Mouse (Mus musculus) embryonic facial prominence, embryonic 13.5 days (tissue): ENCODE measurements around the gene Eci3. TPM values are rescaled to one million over a fixed set of nuclear protein-coding genes. Genes with fewer than 3 reads are reported as not detected.
"Not testable (repeated sequence)": the region's sequence is repeated elsewhere in the genome, so short reads cannot be mapped to it uniquely, and the experiment has no call there.

Experiments used
- ATAC-seq: fragments of 200-750 bp; cut with Nextera tagmentation; 2 replicates; pipeline ENCODE4 v1.8.0; 2017; ENCODE audit warnings: low read depth; ENCODE audit not compliant: insufficient number of reproducible peaks, insufficient read depth, low FRiP score, low TSS enrichment
- H3K27ac ChIP-seq: fragments of 300-500 bp; sonication (generic); 2 replicates; pipeline ENCODE4 v1.5.1; 2015; ENCODE audit warnings: moderate library complexity, mild to moderate bottlenecking, inconsistent platforms
- H3K27me3 ChIP-seq: fragments of 300-500 bp; sonication (generic); 2 replicates; pipeline ENCODE4 v1.6.1; 2015; ENCODE audit warnings: mild to moderate bottlenecking, inconsistent platforms
- H3K36me3 ChIP-seq: fragments of 300-500 bp; sonication (generic); 2 replicates; pipeline ENCODE4 v1.6.1; 2015; ENCODE audit warnings: mild to moderate bottlenecking, inconsistent platforms
- H3K4me1 ChIP-seq: fragments of 300-500 bp; sonication (generic); 2 replicates; pipeline ENCODE4 v1.6.1; 2015; ENCODE audit warnings: inconsistent platforms
- H3K4me2 ChIP-seq: fragments of 300-500 bp; sonication (generic); 2 replicates; pipeline ENCODE4 v1.6.1; 2015; ENCODE audit warnings: moderate library complexity, mild to moderate bottlenecking, inconsistent platforms
- H3K4me3 ChIP-seq: fragments of 300-500 bp; sonication (generic); 2 replicates; pipeline ENCODE4 v1.5.1; 2015; ENCODE audit warnings: mild to moderate bottlenecking, inconsistent platforms
- H3K9ac ChIP-seq: fragments of 300-500 bp; sonication (generic); 2 replicates; pipeline ENCODE4 v1.6.1; 2015; ENCODE audit warnings: mild to moderate bottlenecking, inconsistent platforms
- H3K9me3 ChIP-seq: fragments of 300-500 bp; sonication (generic); 2 replicates; pipeline ENCODE4 v1.6.1; 2016; ENCODE audit warnings: inconsistent platforms
- WGBS: fragments of 180-500 bp; shearing (Covaris S2); methylation state at CpG from one replicate; pipeline ENCODE4 v1.1.7; 2015; ENCODE audit warnings: mixed read lengths; 5-methylcytosine and 5-hydroxymethylcytosine counted together
- polyA plus RNA-seq: library from polyadenylated mRNA; unstranded; fragments of >200 nt; fragmentation: Nextera tagmentation; extraction: Ambion mirVana; gene quantifications from 2 replicates; pipeline ENCODE4 v1.2.1, GENCODE M21; 2015

Gene Eci3
- polyA plus RNA-seq, 1 experiment from 2014 or later = 1.00 TPM

GRCm38 (mm10) chr13:34973149-34973548 lies 9.5 kb upstream of the Eci3 start:
- H3K27ac ChIP-seq = no peak overlapping the region
- WGBS = 20% methylated on average over 1 of the region's 1 CpGs

GRCm38 (mm10) chr13:34972456-34972855 lies 8.8 kb upstream of the Eci3 start:
- H3K9me3 ChIP-seq, H3K27me3 ChIP-seq, H3K4me1 ChIP-seq, H3K4me3 ChIP-seq, H3K9ac ChIP-seq, ATAC-seq, H3K27ac ChIP-seq, H3K4me2 ChIP-seq: not testable (repeated sequence)
- H3K36me3 ChIP-seq = peaks cover 13% of the 10 kb centered on the region

More at GRCm38 (mm10) chr13:34973149-34973548, 9.5 kb upstream of the Eci3 start:
- no peak overlapping the region for H3K4me3 ChIP-seq
- H3K9me3 ChIP-seq = no peaks in the 10 kb centered on the region
- no peak for ATAC-seq
- H3K27me3 ChIP-seq = no peaks in the 10 kb centered on the region
- no peak overlapping the region for H3K9ac ChIP-seq
- no peaks in the 10 kb centered on the region for H3K4me1 ChIP-seq
- H3K36me3 ChIP-seq = peaks cover 20% of the 10 kb centered on the region
- H3K4me2 ChIP-seq = no peak overlapping the region

GRCm38 (mm10) chr13:34965647-34966046 lies 2.0 kb upstream of the Eci3 start:
- H3K9ac ChIP-seq, ATAC-seq, H3K4me2 ChIP-seq, H3K27ac ChIP-seq, H3K9me3 ChIP-seq, H3K4me3 ChIP-seq, H3K36me3 ChIP-seq: not testable (repeated sequence)
- WGBS = 76% methylated on average over 9 of the region's 9 CpGs
- Histone ChIP-seq H3K4me1 (peaks cover 11% of the 10 kb centered on the region), H3K27me3 (peaks cover 32% of the 10 kb centered on the region)

GRCm38 (mm10) chr13:34964866-34965265 lies 1.3 kb upstream of the Eci3 start:
- Histone ChIP-seq H3K4me3 (peak overlapping the region; percentile 51), H3K4me1 (peaks cover 11% of the 10 kb centered on the region), H3K4me2 (peak overlapping the region; percentile 76), H3K9ac (no peak overlapping the region), H3K36me3 (no peaks in the 10 kb centered on the region), H3K27ac (no peak overlapping the region), H3K9me3 (no peaks in the 10 kb centered on the region), H3K27me3 (peaks cover 32% of the 10 kb centered on the region)
- WGBS = 13% methylated on average over 5 of the region's 5 CpGs
- no peak for ATAC-seq

GRCm38 (mm10) chr13:34964419-34964818 lies 809 bp upstream of the Eci3 start:
- Histone ChIP-seq H3K9ac (peak overlapping the region; percentile 67), H3K4me3 (peak overlapping the region; percentile 51), H3K27ac (no peak overlapping the region), H3K36me3 (no peaks in the 10 kb centered on the region), H3K4me1 (peaks cover 11% of the 10 kb centered on the region), H3K27me3 (peaks cover 32% of the 10 kb centered on the region), H3K9me3 (no peaks in the 10 kb centered on the region), H3K4me2 (peak overlapping the region; percentile 76)
- WGBS = 5% methylated on average over 14 of the region's 14 CpGs
- ATAC-seq = no peak

- Histone ChIP-seq H3K4me2 (no peak overlapping the region), H3K9me3 (no peaks in the 10 kb centered on the region; the same call in 1 of the 2 replicates), H3K27me3 (peaks cover 29% of the 10 kb centered on the region), H3K4me3 (no peak overlapping the region), H3K4me1 (peaks cover 11% of the 10 kb centered on the region), H3K27ac (no peak overlapping the region), H3K9ac (no peak overlapping the region), H3K36me3 (no peaks in the 10 kb centered on the region)
- ATAC-seq = no peak
- 80% methylated on average over 4 of the region's 4 CpGs for WGBS
These were observed 2.4 kb downstream of the Eci3 start for GRCm38 (mm10) chr13:34960996-34961770.

GRCm38 (mm10) chr13:34958158-34958557 lies 5.5 kb downstream of the Eci3 start:
- not testable (repeated sequence) for H3K9ac ChIP-seq, H3K9me3 ChIP-seq, ATAC-seq, H3K4me3 ChIP-seq, H3K27me3 ChIP-seq, H3K36me3 ChIP-seq, H3K4me2 ChIP-seq, H3K4me1 ChIP-seq, H3K27ac ChIP-seq
- WGBS = 88% methylated on average over 3 of the region's 3 CpGs

- Histone ChIP-seq H3K9me3 (no peaks in the 10 kb centered on the region; the same call in 1 of the 2 replicates), H3K4me1 (no peaks in the 10 kb centered on the region), H3K27me3 (no peaks in the 10 kb centered on the region), H3K9ac (no peak overlapping the region), H3K27ac (no peak overlapping the region), H3K36me3 (no peaks in the 10 kb centered on the region), H3K4me2 (no peak overlapping the region), H3K4me3 (no peak overlapping the region)
- WGBS = 84% methylated on average over 4 of the region's 4 CpGs
- no peak for ATAC-seq
These were observed 6.7 kb downstream of the Eci3 start for GRCm38 (mm10) chr13:34956901-34957300.

- H3K9ac ChIP-seq, H3K9me3 ChIP-seq, H3K36me3 ChIP-seq, H3K27ac ChIP-seq, H3K4me3 ChIP-seq, ATAC-seq, H3K27me3 ChIP-seq, H3K4me1 ChIP-seq, H3K4me2 ChIP-seq: not testable (repeated sequence)
- WGBS = 93% methylated on average over 2 of the region's 2 CpGs
These were observed 12.2 kb downstream of the Eci3 start for GRCm38 (mm10) chr13:34951437-34951836.

- H3K9ac ChIP-seq = no peak overlapping the region
- H3K27ac ChIP-seq = no peak overlapping the region
- H3K4me2 ChIP-seq = no peak overlapping the region
- H3K36me3 ChIP-seq = no peaks in the 10 kb centered on the region
- H3K4me1 ChIP-seq = no peaks in the 10 kb centered on the region
- no peaks in the 10 kb centered on the region for H3K27me3 ChIP-seq
- no peak overlapping the region for H3K4me3 ChIP-seq
- H3K9me3 ChIP-seq = no peaks in the 10 kb centered on the region
- ATAC-seq = no peak
These were observed 21.2 kb downstream of the Eci3 start for GRCm38 (mm10) chr13:34942370-34942769.

GRCm38 (mm10) chr13:34934931-34935644 lies 28.5 kb downstream of the Eci3 start:
- WGBS = 49% methylated on average over 10 of the region's 10 CpGs
- Histone ChIP-seq H3K4me1 (no peaks in the 10 kb centered on the region; the same call in 1 of the 2 replicates), H3K36me3 (no peaks in the 10 kb centered on the region), H3K27ac (no peak overlapping the region), H3K4me2 (no peak overlapping the region), H3K4me3 (no peak overlapping the region), H3K9me3 (no peaks in the 10 kb centered on the region), H3K9ac (no peak overlapping the region), H3K27me3 (no peaks in the 10 kb centered on the region)
- no peak for ATAC-seq

GRCm38 (mm10) chr13:34924210-34924609 lies 39.4 kb downstream of the Eci3 start, which contains the start of the genes Fam217a and 4933417A18Rik:
Fam217a (minus strand) TSS chr13:34924310.
4933417A18Rik (plus strand) TSS chr13:34924409.
- no peaks in the 10 kb centered on the region for H3K27me3 ChIP-seq
- no peaks in the 10 kb centered on the region for H3K9me3 ChIP-seq
- no peak within 1 kb of the TSS for H3K4me2 ChIP-seq
- no peak for ATAC-seq
- H3K9ac ChIP-seq = no peak within 1 kb of the TSS
- no peaks in the 10 kb centered on the region for H3K36me3 ChIP-seq
- H3K4me3 ChIP-seq = no peak within 1 kb of the TSS
- WGBS = 77% methylated on average over 4 of the region's 4 CpGs
- H3K27ac ChIP-seq = no peak within 1 kb of the TSS
- H3K4me1 ChIP-seq = no peaks in the 10 kb centered on the region
